Mouse (Mus musculus): ENCODE measurements at regions not wholly inside any gene's neighbourhood (a gene's known extent, or its start where the extent isn't known, plus 50 kb on each side); places are given as distances from the start of the nearest gene placed in this dataset.

DNA sequence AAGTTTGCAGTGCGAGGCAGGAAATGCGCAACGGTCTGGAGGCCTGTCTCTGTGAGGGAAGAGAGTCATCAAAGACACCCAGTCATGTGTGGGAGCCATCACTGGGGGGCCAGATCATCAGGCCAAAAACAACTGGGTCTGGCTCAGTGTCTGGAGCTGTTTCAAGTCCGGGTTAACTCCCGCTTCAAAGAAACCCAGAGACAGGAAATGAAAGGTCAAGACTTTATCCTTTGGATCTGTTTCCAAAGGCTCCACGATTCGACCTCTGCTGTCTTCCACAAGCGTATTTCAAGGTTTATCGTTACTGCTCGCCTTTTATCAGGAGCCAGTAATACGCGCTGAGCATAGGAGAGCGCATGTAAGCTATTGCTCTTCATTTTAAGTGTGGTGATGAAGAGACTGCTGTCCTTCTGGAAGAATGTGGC lies 325.7 kb downstream of the Adamts20 start:
- H3K27me3 ChIP-seq: no peaks in the 10 kb centered on the region
- no peaks in the 10 kb centered on the region for H3K4me1 ChIP-seq (replicated peaks)
- no peaks in the 10 kb centered on the region for H3K36me3 ChIP-seq
- H3K27ac ChIP-seq: no peak overlapping the region
- peaks cover 4% of the 10 kb centered on the region; the same call in 1 of the 2 replicates for H3K9me3 ChIP-seq (replicated peaks)
- no peak overlapping the region for H3K4me2 ChIP-seq
- 63% methylated on average over 13 of the region's 13 CpGs for WGBS (ENCODE audit: insufficient replicate concordance)
- DNase-seq (no peak), ATAC-seq (ENCODE audit: low read depth) (no peak)
- H3K4me3 ChIP-seq (replicated peaks): no peak overlapping the region
- H3K9ac ChIP-seq: no peak overlapping the region

DNA sequence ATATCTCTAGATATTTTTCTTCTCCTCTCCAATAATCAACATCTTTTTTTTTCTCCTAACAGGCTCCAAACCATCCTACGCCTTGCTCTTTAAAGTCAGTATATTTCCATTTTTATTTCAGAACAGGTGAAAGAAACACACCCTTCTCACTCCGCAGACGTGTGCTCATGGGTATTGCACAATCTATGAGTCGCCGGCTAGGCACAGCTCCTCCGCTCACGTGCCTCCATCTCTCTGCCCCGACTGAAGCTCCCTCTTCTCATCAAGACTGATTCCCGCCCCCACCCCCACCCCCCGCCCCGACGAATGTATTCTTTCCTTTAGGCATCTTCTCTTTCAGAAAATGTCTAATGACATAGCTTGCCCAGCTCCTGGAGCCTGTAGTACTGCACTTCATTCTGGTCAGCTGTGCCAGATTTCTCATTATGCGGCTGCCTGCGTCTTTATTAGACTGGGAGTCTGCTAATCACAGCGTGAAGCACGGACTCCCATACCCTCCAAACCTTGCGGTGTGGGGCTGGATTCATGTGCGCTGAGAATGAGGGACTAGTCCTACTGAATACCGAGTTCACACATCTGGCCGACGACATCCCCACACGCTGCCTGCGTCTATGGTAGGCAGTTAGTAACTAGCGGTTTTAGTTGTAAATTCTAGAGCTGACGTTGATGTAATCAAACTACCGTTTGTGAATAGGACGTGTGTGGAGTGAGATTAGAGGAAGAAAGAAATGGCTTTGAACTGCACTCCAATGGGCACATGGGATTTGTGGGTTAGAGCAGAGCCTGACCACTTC lies 327.9 kb downstream of the Adamts20 start:
- Histone ChIP-seq H3K27ac (no peak overlapping the region), H3K4me2 (no peak overlapping the region), H3K36me3 (no peaks in the 10 kb centered on the region), H3K27me3 (no peaks in the 10 kb centered on the region), H3K9me3 (replicated peaks) (peaks cover 4% of the 10 kb centered on the region; the same call in 1 of the 2 replicates), H3K4me3 (replicated peaks) (no peak overlapping the region), H3K4me1 (replicated peaks) (no peaks in the 10 kb centered on the region), H3K9ac (no peak overlapping the region)
- no peak for ATAC-seq (ENCODE audit: low read depth)
- no peak for DNase-seq
- 69% methylated on average over 27 of the region's 27 CpGs for WGBS (ENCODE audit: insufficient replicate concordance)

GRCm38 (mm10) chr15:94112801-94113200 lies 352.4 kb downstream of the Adamts20 start:
- ATAC-seq (ENCODE audit: low read depth) (no peak), DNase-seq (no peak)
- no peak overlapping the region for H3K9ac ChIP-seq
- H3K27ac ChIP-seq: no peak overlapping the region
- H3K4me2 ChIP-seq: no peak overlapping the region
- H3K4me1 ChIP-seq (replicated peaks): no peaks in the 10 kb centered on the region
- H3K4me3 ChIP-seq (replicated peaks): no peak overlapping the region
- H3K9me3 ChIP-seq (replicated peaks): no peaks in the 10 kb centered on the region; the same call in 1 of the 2 replicates
- no peaks in the 10 kb centered on the region for H3K27me3 ChIP-seq
- 62% methylated on average over 5 of the region's 5 CpGs for WGBS (ENCODE audit: insufficient replicate concordance)
- no peaks in the 10 kb centered on the region for H3K36me3 ChIP-seq

DNA sequence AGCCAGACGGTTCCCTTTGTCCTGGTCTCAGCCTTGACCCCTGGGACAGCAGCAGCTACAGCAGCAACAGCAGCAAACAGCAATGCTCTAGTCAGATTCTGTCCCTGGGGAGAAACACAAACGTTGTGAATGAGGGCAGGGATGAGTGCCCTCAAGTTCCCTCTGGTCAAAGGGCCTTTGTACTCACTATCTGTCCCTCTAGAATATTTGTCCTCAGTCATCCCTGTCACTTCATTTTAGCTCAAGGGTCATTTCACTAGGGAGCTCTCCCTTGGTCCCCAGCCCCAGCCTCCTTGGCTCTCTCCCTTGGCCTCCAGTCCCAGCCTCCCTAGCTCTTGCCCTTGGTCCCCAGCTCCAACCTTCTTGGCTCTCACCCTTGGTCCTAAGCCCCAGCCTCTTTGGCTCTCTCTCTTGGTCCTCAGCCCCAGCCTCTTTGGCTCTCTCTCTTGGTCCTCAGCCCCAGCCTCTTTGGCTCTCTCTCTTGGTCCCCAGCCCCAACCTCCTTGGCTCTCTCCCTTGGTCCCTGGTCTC lies 358.0 kb downstream of the Adamts20 start:
- Histone ChIP-seq H3K9me3 (replicated peaks) (no peaks in the 10 kb centered on the region), H3K9ac (no peak overlapping the region), H3K27ac (no peak overlapping the region), H3K36me3 (no peaks in the 10 kb centered on the region), H3K4me2 (no peak overlapping the region), H3K27me3 (no peaks in the 10 kb centered on the region), H3K4me1 (replicated peaks) (no peaks in the 10 kb centered on the region), H3K4me3 (replicated peaks) (no peak overlapping the region)
- no peak for DNase-seq
- ATAC-seq (ENCODE audit: low read depth): no peak
- WGBS (ENCODE audit: insufficient replicate concordance): 40% methylated on average over 2 of the region's 2 CpGs

DNA sequence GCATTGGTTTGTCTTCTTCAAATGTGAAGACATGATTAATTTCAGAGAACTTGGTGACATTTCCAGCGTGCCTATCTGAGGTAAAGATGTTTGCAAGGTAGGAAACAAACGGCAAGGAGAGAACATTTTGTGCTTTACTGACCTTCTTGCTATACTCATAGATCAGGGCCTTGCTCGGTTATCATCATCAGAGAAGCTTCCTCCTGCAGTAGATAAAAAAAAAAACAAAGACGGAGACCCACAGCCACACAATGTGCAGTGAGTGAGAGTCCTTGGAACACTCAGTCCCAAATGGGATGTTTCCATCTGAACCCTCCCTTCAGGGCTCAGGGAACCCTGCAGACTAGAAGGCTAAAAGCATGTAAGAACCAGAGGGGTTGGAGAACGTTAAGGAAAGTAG lies 374.6 kb downstream of the Adamts20 start:
- H3K36me3 ChIP-seq: no peaks in the 10 kb centered on the region
- H3K4me1 ChIP-seq (replicated peaks): no peaks in the 10 kb centered on the region
- H3K4me2 ChIP-seq: no peak overlapping the region
- ATAC-seq (ENCODE audit: low read depth) (no peak), DNase-seq (no peak)
- H3K9me3 ChIP-seq (replicated peaks): no peaks in the 10 kb centered on the region
- no peak overlapping the region for H3K4me3 ChIP-seq (replicated peaks)
- no peak overlapping the region for H3K27ac ChIP-seq
- H3K27me3 ChIP-seq: no peaks in the 10 kb centered on the region
- WGBS (ENCODE audit: insufficient replicate concordance): 45% methylated on average over 5 of the region's 5 CpGs
- no peak overlapping the region for H3K9ac ChIP-seq

DNA sequence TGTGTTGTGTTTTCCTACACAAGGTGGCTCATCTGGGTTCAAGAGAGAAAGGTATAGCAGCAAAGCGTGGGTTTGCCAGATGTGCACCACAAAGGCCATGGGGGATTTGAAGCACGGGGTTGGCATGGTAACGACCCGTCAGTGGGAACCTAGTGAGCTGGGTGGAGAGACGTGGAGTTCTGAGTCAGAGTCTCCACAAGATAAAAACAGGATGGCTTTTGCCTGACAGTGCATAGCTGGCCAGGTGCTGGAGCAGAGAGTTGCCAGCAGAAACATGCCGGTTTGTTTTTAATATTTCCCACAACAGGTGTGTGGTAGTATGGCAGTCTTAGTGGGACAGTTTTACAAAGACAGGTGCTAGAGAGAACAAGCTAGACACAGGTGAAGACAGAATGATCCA lies 375.4 kb downstream of the Adamts20 start:
- Histone ChIP-seq H3K4me2 (no peak overlapping the region), H3K9ac (no peak overlapping the region), H3K4me1 (replicated peaks) (no peaks in the 10 kb centered on the region), H3K27me3 (no peaks in the 10 kb centered on the region), H3K36me3 (no peaks in the 10 kb centered on the region), H3K9me3 (replicated peaks) (no peaks in the 10 kb centered on the region), H3K4me3 (replicated peaks) (no peak overlapping the region), H3K27ac (no peak overlapping the region)
- WGBS (ENCODE audit: insufficient replicate concordance): 62% methylated on average over 6 of the region's 6 CpGs
- ATAC-seq (ENCODE audit: low read depth) (no peak), DNase-seq (no peak)

DNA sequence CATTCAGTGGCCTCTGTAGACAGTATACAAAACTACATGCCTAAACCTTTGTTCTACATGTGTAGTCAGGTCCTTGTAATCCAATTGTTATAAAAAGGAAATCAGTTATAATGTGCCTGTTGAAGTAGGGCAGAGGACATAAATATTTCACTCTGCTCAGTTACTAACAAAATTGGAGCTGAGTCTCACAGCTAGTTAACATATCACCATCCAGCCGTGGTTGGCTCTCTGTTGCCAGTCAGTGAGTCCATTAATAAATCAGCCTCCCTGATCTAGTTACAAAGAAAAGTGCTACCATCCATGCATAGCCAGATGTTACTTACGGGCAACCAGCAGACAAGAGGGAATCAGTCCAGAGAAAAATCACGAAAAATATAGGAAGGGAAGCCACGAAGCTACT lies 382.8 kb downstream of the Adamts20 start:
- H3K4me2 ChIP-seq: no peak overlapping the region
- no peaks in the 10 kb centered on the region for H3K27me3 ChIP-seq
- DNase-seq (no peak), ATAC-seq (ENCODE audit: low read depth) (no peak)
- no peaks in the 10 kb centered on the region for H3K4me1 ChIP-seq (replicated peaks)
- H3K4me3 ChIP-seq (replicated peaks): no peak overlapping the region
- H3K9me3 ChIP-seq (replicated peaks): no peaks in the 10 kb centered on the region
- 64% methylated on average over 4 of the region's 4 CpGs for WGBS (ENCODE audit: insufficient replicate concordance)
- no peaks in the 10 kb centered on the region for H3K36me3 ChIP-seq
- no peak overlapping the region for H3K27ac ChIP-seq
- H3K9ac ChIP-seq: no peak overlapping the region

GRCm38 (mm10) chr15:94077056-94077455 lies 388.2 kb downstream of the Adamts20 start:
- no peak overlapping the region for H3K9ac ChIP-seq
- H3K27me3 ChIP-seq: no peaks in the 10 kb centered on the region
- no peaks in the 10 kb centered on the region for H3K4me1 ChIP-seq (replicated peaks)
- ATAC-seq (ENCODE audit: low read depth): no peak
- H3K27ac ChIP-seq: no peak overlapping the region
- H3K36me3 ChIP-seq: no peaks in the 10 kb centered on the region
- 73% methylated on average over 6 of the region's 6 CpGs for WGBS (ENCODE audit: insufficient replicate concordance)
- H3K4me2 ChIP-seq: no peak overlapping the region
- no peaks in the 10 kb centered on the region for H3K9me3 ChIP-seq (replicated peaks)
- no peak overlapping the region for H3K4me3 ChIP-seq (replicated peaks)
- DNase-seq: no peak

GRCm38 (mm10) chr15:94074161-94074950 lies 390.9 kb downstream of the Adamts20 start:
- WGBS (ENCODE audit: insufficient replicate concordance): 58% methylated on average over 7 of the region's 7 CpGs

DNA sequence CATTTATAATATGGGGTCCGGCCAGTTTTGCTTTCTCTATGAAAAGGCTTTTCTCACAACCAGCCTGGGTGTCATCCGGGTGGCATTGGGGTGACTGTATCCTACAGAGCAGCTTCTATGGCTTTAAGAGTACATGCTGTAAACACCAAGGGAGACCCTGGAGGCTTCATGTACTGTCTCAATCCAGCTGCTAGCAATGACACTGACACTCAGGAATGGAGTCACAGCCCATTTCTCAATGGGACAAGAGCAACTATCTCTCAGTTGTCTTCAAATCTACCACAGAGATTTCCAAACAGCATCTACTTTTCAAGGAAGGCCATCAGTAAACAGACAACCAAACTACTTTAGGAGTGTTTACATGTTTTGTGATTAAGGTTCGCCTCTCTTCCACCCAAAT lies 397.5 kb downstream of the Adamts20 start:
- Histone ChIP-seq H3K4me2 (no peak overlapping the region), H3K4me1 (replicated peaks) (no peaks in the 10 kb centered on the region), H3K9ac (no peak overlapping the region), H3K27ac (no peak overlapping the region), H3K27me3 (no peaks in the 10 kb centered on the region), H3K4me3 (replicated peaks) (no peak overlapping the region), H3K36me3 (no peaks in the 10 kb centered on the region), H3K9me3 (replicated peaks) (no peaks in the 10 kb centered on the region)
- ATAC-seq (ENCODE audit: low read depth): no peak
- DNase-seq: no peak
- WGBS (ENCODE audit: insufficient replicate concordance): 64% methylated on average over 3 of the region's 3 CpGs

More at GRCm38 (mm10) chr15:94074161-94074950, 390.9 kb downstream of the Adamts20 start:
- ATAC-seq (ENCODE audit: low read depth) (no peak), DNase-seq (no peak)
- Histone ChIP-seq H3K9me3 (replicated peaks) (no peaks in the 10 kb centered on the region), H3K27ac (no peak overlapping the region), H3K4me1 (replicated peaks) (no peaks in the 10 kb centered on the region), H3K9ac (no peak overlapping the region), H3K36me3 (no peaks in the 10 kb centered on the region), H3K4me2 (no peak overlapping the region), H3K4me3 (replicated peaks) (no peak overlapping the region), H3K27me3 (no peaks in the 10 kb centered on the region)

DNA sequence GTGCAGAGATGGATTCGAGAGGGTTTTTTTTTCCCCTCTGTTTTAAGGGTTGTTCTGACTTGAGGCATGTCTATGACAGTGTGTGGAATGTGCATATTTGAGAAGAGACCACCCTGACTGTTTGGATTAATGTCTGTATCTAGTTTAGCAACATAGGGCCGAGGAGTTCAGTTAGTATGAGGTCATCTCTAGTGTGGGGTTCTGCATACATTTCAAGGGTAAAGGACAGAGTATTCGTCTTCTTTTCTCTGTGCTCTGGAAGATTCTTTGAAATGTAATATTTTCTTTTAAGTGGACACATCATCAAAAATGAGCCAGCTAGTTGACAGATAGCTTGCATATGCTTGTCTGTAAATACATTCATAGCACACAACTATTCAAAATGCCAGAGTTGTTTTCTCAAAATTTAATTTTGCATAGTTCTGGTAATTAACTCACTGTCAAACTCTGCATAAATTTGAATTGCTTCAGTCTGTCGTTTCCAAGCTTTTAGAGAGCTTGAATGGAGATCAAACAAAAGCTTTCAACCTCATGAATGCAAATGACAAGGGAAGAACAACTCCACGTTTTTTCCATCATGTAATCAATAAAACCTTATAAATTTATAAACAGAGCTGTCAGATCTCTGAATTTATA lies 415.5 kb downstream of the Adamts20 start:
- Histone ChIP-seq H3K4me2 (no peak overlapping the region), H3K9me3 (replicated peaks) (no peaks in the 10 kb centered on the region), H3K4me1 (replicated peaks) (no peaks in the 10 kb centered on the region), H3K27ac (no peak overlapping the region), H3K36me3 (no peaks in the 10 kb centered on the region), H3K27me3 (no peaks in the 10 kb centered on the region), H3K9ac (no peak overlapping the region), H3K4me3 (replicated peaks) (no peak overlapping the region)
- no peak for ATAC-seq (ENCODE audit: low read depth)
- WGBS (ENCODE audit: insufficient replicate concordance): 41% methylated on average over 5 of the region's 5 CpGs
- no peak for DNase-seq
